Mouse (Mus musculus) embryonic fibroblast, embryonic 13.5 days (primary cell): ENCODE measurements around the gene S100a7a.

ENCODE experiments used
- CTCF ChIP-seq: IDR thresholded peaks from 2 replicates; pipeline ENCODE4 v1.5.1; 2011; ENCODE audit warnings: mild to moderate bottlenecking, control low read depth, low read length, moderate library complexity, borderline replicate concordance; ENCODE audit not compliant: insufficient read depth
- POLR2A ChIP-seq: IDR thresholded peaks from 2 replicates; pipeline ENCODE4 v1.6.1; 2011; ENCODE audit warnings: low read depth, mild to moderate bottlenecking, control low read depth, low read length, moderate library complexity

DNA sequence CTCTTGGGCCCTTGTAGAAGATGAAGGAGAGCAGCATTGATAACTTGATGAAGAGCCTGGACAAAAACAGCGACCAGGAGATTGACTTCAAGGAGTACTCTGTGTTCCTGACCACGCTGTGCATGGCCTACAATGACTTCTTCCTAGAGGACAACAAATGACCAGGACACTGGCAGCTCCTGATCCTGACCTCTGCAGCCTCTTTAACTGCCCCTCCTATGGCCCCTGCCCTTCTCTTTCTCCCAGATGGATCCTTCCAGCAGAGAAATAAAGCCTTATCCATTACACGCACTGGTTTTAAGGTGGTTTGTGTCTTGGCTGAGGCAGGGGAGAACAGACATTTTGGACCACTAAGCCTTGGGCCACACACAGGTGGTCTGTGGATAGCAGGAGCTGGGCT is 42.3 kb upstream of the S100a7a start:
- no peak for TF ChIP-seq CTCF
- TF ChIP-seq POLR2A = no peak
